Mouse (Mus musculus) erythroblast, embryonic 14.5 days (primary cell): ENCODE data around the gene Krtap4-9.

Source experiments
- GATA1 ChIP-seq: IDR thresholded peaks from 2 replicates; pipeline ENCODE4 v1.6.1; 2012; ENCODE audit warnings: low read length, inconsistent platforms, mixed read lengths
- TAL1 ChIP-seq: IDR thresholded peaks from 3 replicates; pipeline ENCODE4 v1.6.1; 2012; ENCODE audit warnings: low read length, inconsistent platforms, mixed read lengths

DNA sequence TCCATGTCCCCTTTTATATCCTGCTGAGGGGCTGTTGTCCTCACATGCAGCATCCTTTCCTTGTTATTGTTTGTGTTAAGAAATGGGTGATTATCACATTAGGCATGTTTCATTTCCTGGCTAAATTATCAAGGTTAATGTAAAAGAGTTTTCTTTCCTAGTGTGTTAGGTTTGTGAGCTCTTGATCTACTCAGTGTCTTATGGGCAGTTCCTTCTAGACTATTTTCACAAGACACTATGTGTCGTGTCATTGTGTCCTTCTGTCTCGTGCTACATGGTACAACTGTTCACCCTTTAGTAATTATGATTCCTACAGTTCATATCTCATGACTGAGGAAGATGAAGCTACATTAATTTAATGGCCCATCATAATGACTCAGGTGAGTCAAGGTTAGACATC, 8.4 kb downstream of the Krtap4-9 start, which contains the start of gene Gm11596:
- no peak for TF ChIP-seq GATA1
- TF ChIP-seq TAL1 = no peak
